Mouse (Mus musculus) heart, embryonic 13.5 days (tissue): ENCODE measurements at regions not wholly inside any gene's neighbourhood (a gene's known extent, or its start where the extent isn't known, plus 50 kb on each side); places are given as distances from the start of the nearest gene placed in this dataset.

Experiments
- ATAC-seq: fragments of 200-750 bp; cut with Nextera tagmentation; 2 replicates; pipeline ENCODE4 v1.8.0; 2017; ENCODE audit warnings: moderate TSS enrichment; ENCODE audit not compliant: insufficient number of reproducible peaks, low FRiP score, low TSS enrichment; ENCODE audit errors: extremely low read depth
- H3K27ac ChIP-seq: fragments of 300-500 bp; sonication (generic); replicated peaks from 2 replicates; pipeline ENCODE4 v1.5.1; 2015; ENCODE audit warnings: moderate library complexity, mild to moderate bottlenecking, inconsistent platforms
- H3K27me3 ChIP-seq: fragments of 300-500 bp; sonication (generic); replicated peaks from 2 replicates; pipeline ENCODE4 v1.6.1; 2015; ENCODE audit warnings: mild to moderate bottlenecking, inconsistent platforms
- H3K36me3 ChIP-seq: fragments of 300-500 bp; sonication (generic); 2 replicates; pipeline ENCODE4 v1.6.1; 2015; ENCODE audit warnings: mild to moderate bottlenecking, inconsistent platforms
- H3K4me1 ChIP-seq: fragments of 300-500 bp; sonication (generic); 2 replicates; pipeline ENCODE4 v1.6.1; 2015; ENCODE audit warnings: inconsistent platforms
- H3K4me2 ChIP-seq: fragments of 300-500 bp; sonication (generic); 2 replicates; pipeline ENCODE4 v1.6.1; 2015; ENCODE audit warnings: inconsistent platforms, mild to moderate bottlenecking, moderate library complexity
- H3K4me3 ChIP-seq: fragments of 300-500 bp; sonication (generic); 2 replicates; pipeline ENCODE4 v1.5.1; 2015; ENCODE audit warnings: moderate library complexity, mild to moderate bottlenecking, inconsistent platforms
- H3K9ac ChIP-seq: fragments of 300-500 bp; sonication (generic); 2 replicates; pipeline ENCODE4 v1.6.1; 2015; ENCODE audit warnings: inconsistent platforms, mild to moderate bottlenecking, moderate library complexity
- H3K9me3 ChIP-seq: fragments of 300-500 bp; sonication (generic); 2 replicates; pipeline ENCODE4 v1.6.1; 2016; ENCODE audit warnings: inconsistent platforms
- WGBS: fragments of 180-500 bp; shearing (Covaris S2); methylation state at CpG from one replicate; pipeline ENCODE4 v1.1.7; 2015; ENCODE audit warnings: mixed read lengths; 5-methylcytosine and 5-hydroxymethylcytosine counted together

GRCm38 (mm10) chr5:111863922-111864321 lies 130.2 kb downstream of the Gm26897 start:
- Histone ChIP-seq H3K9me3 (no peaks in the 10 kb centered on the region), H3K27me3 (peaks cover 13% of the 10 kb centered on the region; the same call in 1 of the 2 replicates), H3K4me1 (peaks cover 5% of the 10 kb centered on the region), H3K4me2 (no peak overlapping the region), H3K4me3 (no peak overlapping the region), H3K27ac (0 out of 2 replicates have a peak overlapping the region, but pooled peaks have one; percentile 12), H3K36me3 (no peaks in the 10 kb centered on the region), H3K9ac (no peak overlapping the region)
- 45% methylated on average over 7 of the region's 7 CpGs for WGBS
- ATAC-seq, result no peak

- H3K27ac ChIP-seq, result no peak overlapping the region
- 73% methylated on average over 13 of the region's 13 CpGs for WGBS
- no peak overlapping the region for H3K4me2 ChIP-seq
- no peak overlapping the region for H3K9ac ChIP-seq
- H3K27me3 ChIP-seq, result peaks cover 13% of the 10 kb centered on the region; the same call in 1 of the 2 replicates
- no peaks in the 10 kb centered on the region for H3K9me3 ChIP-seq
- peaks cover 5% of the 10 kb centered on the region for H3K4me1 ChIP-seq
- H3K4me3 ChIP-seq, result no peak overlapping the region
- no peaks in the 10 kb centered on the region for H3K36me3 ChIP-seq
- no peak for ATAC-seq
These were observed 130.9 kb downstream of the Gm26897 start for GRCm38 (mm10) chr5:111864606-111865005.

GRCm38 (mm10) chr5:111869011-111869410 lies 135.3 kb downstream of the Gm26897 start:
- Histone ChIP-seq H3K9ac (no peak overlapping the region), H3K4me3 (no peak overlapping the region), H3K27ac (no peak overlapping the region), H3K4me2 (no peak overlapping the region), H3K9me3 (peaks cover 40% of the 10 kb centered on the region), H3K4me1 (no peaks in the 10 kb centered on the region; the same call in 1 of the 2 replicates), H3K36me3 (no peaks in the 10 kb centered on the region), H3K27me3 (peaks cover 13% of the 10 kb centered on the region; the same call in 1 of the 2 replicates)
- no peak for ATAC-seq
- WGBS, result 84% methylated on average over 12 of the region's 12 CpGs

GRCm38 (mm10) chr5:111877165-111877793 lies 143.6 kb downstream of the Gm26897 start:
- H3K4me1 ChIP-seq, result peaks cover 21% of the 10 kb centered on the region
- WGBS, result 5% methylated on average over 8 of the region's 8 CpGs
- peak overlapping the region; percentile 67 for H3K27ac ChIP-seq
- no peak overlapping the region for H3K4me3 ChIP-seq
- H3K4me2 ChIP-seq, result 0 out of 2 replicates have a peak overlapping the region, but pooled peaks have one; percentile 3
- no peaks in the 10 kb centered on the region for H3K27me3 ChIP-seq
- ATAC-seq, result no peak
- no peak overlapping the region for H3K9ac ChIP-seq
- peaks cover 27% of the 10 kb centered on the region for H3K9me3 ChIP-seq
- H3K36me3 ChIP-seq, result no peaks in the 10 kb centered on the region

- Histone ChIP-seq H3K27me3 (no peaks in the 10 kb centered on the region; the same call in 1 of the 2 replicates), H3K4me2 (no peak overlapping the region), H3K36me3 (no peaks in the 10 kb centered on the region), H3K27ac (no peak overlapping the region), H3K4me1 (peaks cover 21% of the 10 kb centered on the region), H3K9me3 (peaks cover 10% of the 10 kb centered on the region; the same call in 1 of the 2 replicates), H3K9ac (no peak overlapping the region), H3K4me3 (no peak overlapping the region)
- no peak for ATAC-seq
These were observed 145.3 kb downstream of the Gm26897 start for GRCm38 (mm10) chr5:111879044-111879443.

GRCm38 (mm10) chr5:111880268-111880667 lies 146.5 kb downstream of the Gm26897 start:
- no peak for ATAC-seq
- Histone ChIP-seq H3K9me3 (0 out of 2 replicates have a peak, but pooled peaks cover 4% of the 10 kb centered on the region), H3K4me2 (no peak overlapping the region), H3K4me3 (no peak overlapping the region), H3K27me3 (peaks cover 6% of the 10 kb centered on the region; the same call in 1 of the 2 replicates), H3K4me1 (peaks cover 21% of the 10 kb centered on the region), H3K27ac (no peak overlapping the region), H3K9ac (no peak overlapping the region), H3K36me3 (no peaks in the 10 kb centered on the region)
- 42% methylated on average over 2 of the region's 2 CpGs for WGBS

GRCm38 (mm10) chr5:111881517-111881916 lies 147.8 kb downstream of the Gm26897 start:
- no peaks in the 10 kb centered on the region for H3K36me3 ChIP-seq
- H3K9ac ChIP-seq, result no peak overlapping the region
- H3K4me2 ChIP-seq, result no peak overlapping the region
- peaks cover 15% of the 10 kb centered on the region for H3K4me1 ChIP-seq
- H3K9me3 ChIP-seq, result no peaks in the 10 kb centered on the region
- ATAC-seq, result no peak
- WGBS, result 35% methylated on average over 5 of the region's 5 CpGs
- no peak overlapping the region for H3K4me3 ChIP-seq
- H3K27ac ChIP-seq, result no peak overlapping the region
- peaks cover 7% of the 10 kb centered on the region; the same call in 1 of the 2 replicates for H3K27me3 ChIP-seq

GRCm38 (mm10) chr5:111887281-111887680 lies 153.6 kb downstream of the Gm26897 start:
- 46% methylated on average over 4 of the region's 4 CpGs for WGBS
- H3K27me3 ChIP-seq, result peaks cover 14% of the 10 kb centered on the region
- no peak for ATAC-seq

GRCm38 (mm10) chr5:111890800-111891199 lies 157.1 kb downstream of the Gm26897 start:
- H3K9me3 ChIP-seq, result no peaks in the 10 kb centered on the region
- H3K27ac ChIP-seq, result peak overlapping the region; percentile 78
- H3K36me3 ChIP-seq, result no peaks in the 10 kb centered on the region
- H3K4me3 ChIP-seq, result no peak overlapping the region
- no peak overlapping the region for H3K9ac ChIP-seq
- H3K4me1 ChIP-seq, result peaks cover 31% of the 10 kb centered on the region
- ATAC-seq, result no peak
- H3K4me2 ChIP-seq, result no peak overlapping the region
- WGBS, result 41% methylated on average over 7 of the region's 7 CpGs
- peaks cover 21% of the 10 kb centered on the region for H3K27me3 ChIP-seq

More at GRCm38 (mm10) chr5:111887281-111887680, 153.6 kb downstream of the Gm26897 start:
- Histone ChIP-seq H3K9ac (no peak overlapping the region), H3K9me3 (no peaks in the 10 kb centered on the region), H3K4me2 (no peak overlapping the region), H3K27ac (no peak overlapping the region), H3K4me1 (peaks cover 10% of the 10 kb centered on the region), H3K36me3 (no peaks in the 10 kb centered on the region), H3K4me3 (no peak overlapping the region)

- no peak overlapping the region for H3K9ac ChIP-seq
- 45% methylated on average over 8 of the region's 8 CpGs for WGBS
- H3K4me1 ChIP-seq, result peaks cover 31% of the 10 kb centered on the region
- H3K4me2 ChIP-seq, result no peak overlapping the region
- peaks cover 25% of the 10 kb centered on the region for H3K27me3 ChIP-seq
- no peak overlapping the region for H3K4me3 ChIP-seq
- H3K9me3 ChIP-seq, result no peaks in the 10 kb centered on the region
- peak overlapping the region; percentile 78 for H3K27ac ChIP-seq
- no peak for ATAC-seq
- no peaks in the 10 kb centered on the region for H3K36me3 ChIP-seq
These were observed 157.6 kb downstream of the Gm26897 start for GRCm38 (mm10) chr5:111891261-111891693.

- no peak overlapping the region for H3K4me3 ChIP-seq
- no peak for ATAC-seq
- H3K4me1 ChIP-seq, result peaks cover 31% of the 10 kb centered on the region
- H3K9ac ChIP-seq, result no peak overlapping the region
- H3K4me2 ChIP-seq, result no peak overlapping the region
- no peaks in the 10 kb centered on the region for H3K9me3 ChIP-seq
- no peaks in the 10 kb centered on the region for H3K36me3 ChIP-seq
- H3K27me3 ChIP-seq, result peaks cover 18% of the 10 kb centered on the region
- 58% methylated on average over 3 of the region's 3 CpGs for WGBS
- H3K27ac ChIP-seq, result peak overlapping the region; percentile 54
These were observed 159.2 kb downstream of the Gm26897 start for GRCm38 (mm10) chr5:111892956-111893355.

- Histone ChIP-seq H3K4me1 (peaks cover 31% of the 10 kb centered on the region), H3K36me3 (no peaks in the 10 kb centered on the region), H3K27ac (peak overlapping the region; percentile 54), H3K9ac (peak overlapping the region; percentile 6), H3K4me3 (peak overlapping the region; percentile 25), H3K4me2 (peak overlapping the region; percentile 55), H3K9me3 (no peaks in the 10 kb centered on the region), H3K27me3 (peaks cover 28% of the 10 kb centered on the region)
- 3% methylated on average over 11 of the region's 11 CpGs for WGBS
- no peak for ATAC-seq
These were observed 160.2 kb downstream of the Gm26897 start for GRCm38 (mm10) chr5:111893905-111894311.
